Mouse (Mus musculus) spleen, adult 2 months (tissue): ENCODE data around the gene Pacsin2.

Experiments used
- CTCF ChIP-seq: fragments of 200-500 bp; IDR thresholded peaks from 2 replicates; pipeline ENCODE4 v1.5.1; 2011; ENCODE audit warnings: mild to moderate bottlenecking, inconsistent platforms; ENCODE audit not compliant: insufficient read depth, insufficient read length, insufficient replicate concordance; ENCODE audit errors: extremely low read depth
- POLR2A ChIP-seq: fragments of 200-500 bp; IDR thresholded peaks from 2 replicates; pipeline ENCODE4 v1.6.1; 2011; ENCODE audit warnings: low read depth, low read length, inconsistent platforms

GRCm38 (mm10) chr15:83328952-83329351 lies 135.5 kb downstream of the Pacsin2 start:
- TF ChIP-seq CTCF: no peak
- TF ChIP-seq POLR2A: no peak
